Mouse (Mus musculus): Measurements from ENCODE around the gene Stn1. TPM values are rescaled to one million over a fixed set of nuclear protein-coding genes. Genes with fewer than 3 reads are reported as not detected.

Stn1 gene
- polyA plus RNA-seq, 1 experiment from 2014 or later, result 49.7 TPM

Other genes with a start within 250 kb of the Stn1 start
- gene Sh3pxd2a, start 73.1 kb downstream of the Stn1 start, polyA plus RNA-seq (2015; fragmentation: Nextera tagmentation; extraction: Ambion mirVana), result 6.3 and 6.6 TPM in 2 replicates
- gene Slk, start 42.2 kb upstream of the Stn1 start, polyA plus RNA-seq (2015; fragmentation: Nextera tagmentation; extraction: Ambion mirVana), result 18.0 and 18.8 TPM in 2 replicates
- gene Col17a1, start 154.6 kb upstream of the Stn1 start, polyA plus RNA-seq (2015; fragmentation: Nextera tagmentation; extraction: Ambion mirVana), result 12.8 and 16.0 TPM in 2 replicates
- 290 and 293 TPM in 2 replicates for gene Sfr1, start 194.2 kb upstream of the Stn1 start, polyA plus RNA-seq (2015; fragmentation: Nextera tagmentation; extraction: Ambion mirVana)